Mouse (Mus musculus): ENCODE data around the gene Dcaf5. TPM values are rescaled to one million over a fixed set of nuclear protein-coding genes. Genes with fewer than 3 reads are reported as not detected.

The Dcaf5 gene
- polyA plus RNA-seq, 1 experiment from 2014 or later: 12.1 TPM

DNA sequence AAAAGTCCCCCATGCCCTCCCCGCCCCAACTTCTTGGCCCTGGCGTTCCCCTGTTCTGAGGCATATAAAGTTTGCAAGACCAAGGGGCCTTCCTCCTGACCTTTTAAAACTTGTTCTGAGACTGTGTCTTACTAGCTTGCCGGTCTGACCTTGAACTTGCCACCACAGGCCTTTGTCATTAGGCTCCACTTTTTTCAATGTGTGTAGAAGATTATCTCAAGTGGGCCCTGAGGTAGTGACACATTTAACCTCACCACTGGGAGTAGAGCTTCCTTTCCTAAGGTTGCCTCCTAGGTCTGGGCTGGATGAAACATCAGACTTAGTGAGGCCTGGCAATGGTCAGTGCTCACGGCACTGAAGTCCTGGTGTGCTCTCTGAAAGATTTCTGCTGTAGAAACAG lies 69.2 kb downstream of the Dcaf5 start:
- H3K36me3 ChIP-seq: peaks cover 45% of the 10 kb centered on the region
- H3K9me3 ChIP-seq: no peaks in the 10 kb centered on the region
- no peak for DNase-seq (ENCODE audit: low spot score)
- H3K4me3 ChIP-seq: no peak overlapping the region
- no peaks in the 10 kb centered on the region; the same call in 1 of the 2 replicates for H3K4me1 ChIP-seq (replicated peaks)
- H3K27me3 ChIP-seq (ENCODE audit: insufficient read depth, poor library complexity, severe bottlenecking): no peaks in the 10 kb centered on the region
- H3K27ac ChIP-seq: no peak overlapping the region
- WGBS: 88% methylated on average over 4 of the region's 4 CpGs

DNA sequence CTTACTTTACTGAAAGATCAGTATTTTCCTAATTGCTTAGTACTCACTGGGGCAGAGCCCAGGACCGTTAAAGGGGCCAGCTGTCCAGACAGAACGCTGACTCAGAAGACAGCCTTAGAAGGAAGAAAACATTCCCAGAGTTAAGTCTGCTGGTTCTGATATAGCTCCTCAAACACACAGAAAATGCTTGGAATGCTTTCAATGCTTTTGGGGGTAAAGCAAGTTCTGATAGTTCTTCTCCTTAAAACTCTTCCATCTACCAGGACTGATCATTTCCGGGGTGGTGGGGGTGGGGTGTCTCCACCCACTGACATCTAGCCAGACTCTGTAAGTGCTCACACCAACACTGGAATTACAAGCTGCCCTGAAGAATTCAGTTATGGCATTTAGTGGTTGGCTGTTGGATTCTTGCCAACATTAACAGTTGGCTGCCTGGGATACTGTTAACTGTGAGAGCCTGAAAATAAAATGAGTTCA lies 70.4 kb downstream of the Dcaf5 start:
- Histone ChIP-seq H3K36me3 (peaks cover 45% of the 10 kb centered on the region), H3K4me1 (replicated peaks) (no peaks in the 10 kb centered on the region; the same call in 1 of the 2 replicates), H3K27me3 (ENCODE audit: insufficient read depth, poor library complexity, severe bottlenecking) (no peaks in the 10 kb centered on the region), H3K9me3 (no peaks in the 10 kb centered on the region), H3K27ac (no peak overlapping the region), H3K4me3 (no peak overlapping the region)
- no peak for DNase-seq (ENCODE audit: low spot score)
- 70% methylated on average over 3 of the region's 3 CpGs for WGBS

DNA sequence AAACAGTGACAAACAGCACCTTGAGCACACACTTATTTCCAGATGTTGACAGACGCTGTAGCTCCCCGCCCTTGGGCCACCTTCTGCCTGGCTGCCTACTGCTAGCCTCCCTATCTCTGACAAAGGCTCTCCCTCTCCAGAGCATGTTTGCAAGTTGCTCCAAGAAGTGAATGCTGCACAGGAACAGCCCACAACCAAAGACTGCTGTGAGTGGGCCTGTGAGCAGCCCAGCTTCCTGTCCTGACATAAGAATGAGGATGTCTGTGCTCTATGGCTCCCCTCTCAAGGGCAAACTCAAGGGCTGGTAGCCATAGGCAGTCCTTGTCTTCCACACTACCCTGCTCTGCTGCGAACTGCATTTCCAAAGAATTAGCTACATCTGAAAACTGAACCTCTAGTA lies 71.1 kb downstream of the Dcaf5 start:
- WGBS: 88% methylated on average over 3 of the region's 3 CpGs

DNA sequence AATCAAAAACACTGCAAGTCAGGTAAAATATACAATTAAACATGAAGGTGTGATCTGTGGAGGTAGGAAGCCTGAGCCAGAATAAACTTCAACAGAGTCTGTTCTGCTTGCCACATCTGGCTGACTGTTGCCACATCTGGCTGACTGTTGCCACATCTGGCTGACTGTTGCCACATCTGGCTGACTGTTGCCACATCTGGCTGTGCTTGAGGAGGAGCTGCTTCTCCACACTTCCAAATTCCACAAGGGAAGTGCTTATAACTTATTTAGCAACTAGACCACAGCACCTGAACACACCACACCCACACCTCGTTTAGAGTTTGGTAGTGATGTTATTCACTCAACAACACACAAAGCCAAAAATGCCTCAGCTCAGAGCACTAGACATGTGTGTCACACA lies 74.7 kb downstream of the Dcaf5 start:
- no peaks in the 10 kb centered on the region for H3K27me3 ChIP-seq (ENCODE audit: insufficient read depth, poor library complexity, severe bottlenecking)
- no peak for DNase-seq (ENCODE audit: low spot score)
- WGBS: 69% methylated on average over 1 of the region's 1 CpGs
- H3K27ac ChIP-seq: no peak overlapping the region
- no peaks in the 10 kb centered on the region; the same call in 1 of the 2 replicates for H3K4me1 ChIP-seq (replicated peaks)
- peaks cover 32% of the 10 kb centered on the region for H3K36me3 ChIP-seq
- H3K9me3 ChIP-seq: no peaks in the 10 kb centered on the region
- no peak overlapping the region for H3K4me3 ChIP-seq

More for the DNA sequence above, 71.1 kb downstream of the Dcaf5 start:
- no peak for DNase-seq (ENCODE audit: low spot score)
- H3K27me3 ChIP-seq (ENCODE audit: insufficient read depth, poor library complexity, severe bottlenecking): no peaks in the 10 kb centered on the region
- H3K9me3 ChIP-seq: no peaks in the 10 kb centered on the region
- H3K4me1 ChIP-seq (replicated peaks): no peaks in the 10 kb centered on the region; the same call in 1 of the 2 replicates
- H3K27ac ChIP-seq: no peak overlapping the region
- H3K4me3 ChIP-seq: no peak overlapping the region
- peaks cover 41% of the 10 kb centered on the region for H3K36me3 ChIP-seq

DNA sequence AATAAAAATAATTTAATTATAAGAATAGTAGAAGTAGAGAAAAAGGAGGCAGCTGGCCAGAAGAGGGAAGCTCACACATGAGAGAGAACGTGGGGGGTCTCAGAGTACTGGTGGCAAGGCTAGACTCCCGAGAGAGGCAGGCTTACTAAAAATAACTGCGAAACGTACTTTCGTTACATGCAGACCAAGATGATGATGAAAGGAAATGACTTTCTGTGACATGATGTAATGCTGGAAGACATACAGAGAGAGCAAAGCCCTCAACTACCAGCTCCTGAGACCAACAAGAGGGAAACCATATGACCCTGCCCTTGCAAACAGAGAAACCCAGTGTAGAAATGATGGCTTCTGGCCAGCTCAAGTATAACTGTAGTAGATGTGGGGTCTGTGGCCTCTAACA lies 76.1 kb downstream of the Dcaf5 start:
- H3K4me1 ChIP-seq (replicated peaks): no peaks in the 10 kb centered on the region
- 85% methylated on average over 5 of the region's 5 CpGs for WGBS
- H3K36me3 ChIP-seq: peaks cover 40% of the 10 kb centered on the region

DNA sequence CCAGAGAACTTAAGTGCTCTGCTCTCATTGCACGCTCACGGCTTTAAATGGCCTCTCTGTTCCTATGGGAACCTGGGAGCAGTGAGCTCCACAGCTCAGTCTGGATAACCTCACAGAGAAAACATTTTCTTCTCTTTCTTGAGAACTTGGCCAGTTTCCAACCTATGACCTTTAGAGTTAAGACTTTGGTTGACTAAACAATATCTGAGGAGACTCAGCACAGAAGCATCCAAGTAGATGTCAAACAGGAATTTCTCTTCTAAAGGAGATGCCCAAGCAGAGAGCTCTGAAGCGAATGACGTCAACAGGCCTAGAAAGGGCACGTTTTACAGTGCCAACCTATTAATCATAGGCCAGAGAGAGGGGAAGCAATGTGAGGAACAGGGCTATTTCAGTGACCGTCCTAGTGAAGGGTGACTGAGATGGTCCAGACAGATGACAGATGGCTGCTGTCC lies 91.6 kb downstream of the Dcaf5 start:
- no peak for DNase-seq (ENCODE audit: low spot score)
- WGBS: 87% methylated on average over 6 of the region's 6 CpGs
- peaks cover 11% of the 10 kb centered on the region for H3K4me1 ChIP-seq (replicated peaks)
- peaks cover 54% of the 10 kb centered on the region for H3K36me3 ChIP-seq
- H3K4me3 ChIP-seq: no peak overlapping the region
- no peak overlapping the region for H3K27ac ChIP-seq
- no peaks in the 10 kb centered on the region for H3K27me3 ChIP-seq (ENCODE audit: insufficient read depth, poor library complexity, severe bottlenecking)
- H3K9me3 ChIP-seq: no peaks in the 10 kb centered on the region

More for the DNA sequence above, 76.1 kb downstream of the Dcaf5 start:
- H3K27ac ChIP-seq: no peak overlapping the region
- DNase-seq (ENCODE audit: low spot score): no peak
- H3K4me3 ChIP-seq: no peak overlapping the region
- no peaks in the 10 kb centered on the region for H3K9me3 ChIP-seq
- no peaks in the 10 kb centered on the region for H3K27me3 ChIP-seq (ENCODE audit: insufficient read depth, poor library complexity, severe bottlenecking)

DNA sequence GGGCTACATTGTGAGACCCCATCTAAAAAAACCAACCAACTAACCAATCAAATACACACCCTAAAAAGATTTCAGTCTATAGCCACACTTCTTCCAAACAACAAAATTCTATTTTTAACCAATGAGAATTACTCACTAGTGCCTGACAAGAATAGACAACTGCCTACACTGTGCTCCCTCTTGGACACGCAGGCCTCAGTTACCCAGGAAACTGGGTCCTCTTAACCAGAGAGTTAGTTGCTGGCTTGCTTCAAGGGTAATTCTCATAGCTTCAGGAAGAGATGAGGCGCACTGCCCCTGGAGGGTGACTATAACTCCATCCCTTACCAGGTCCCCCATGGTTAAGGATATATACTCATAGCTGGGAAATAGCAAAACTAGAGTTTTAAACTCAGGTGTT lies 95.5 kb downstream of the Dcaf5 start:
- Histone ChIP-seq H3K36me3 (peaks cover 72% of the 10 kb centered on the region), H3K27ac (no peak overlapping the region), H3K9me3 (no peaks in the 10 kb centered on the region), H3K4me3 (no peak overlapping the region), H3K4me1 (replicated peaks) (peaks cover 17% of the 10 kb centered on the region), H3K27me3 (ENCODE audit: insufficient read depth, poor library complexity, severe bottlenecking) (no peaks in the 10 kb centered on the region)
- 93% methylated on average over 2 of the region's 2 CpGs for WGBS
- no peak for DNase-seq (ENCODE audit: low spot score)

DNA sequence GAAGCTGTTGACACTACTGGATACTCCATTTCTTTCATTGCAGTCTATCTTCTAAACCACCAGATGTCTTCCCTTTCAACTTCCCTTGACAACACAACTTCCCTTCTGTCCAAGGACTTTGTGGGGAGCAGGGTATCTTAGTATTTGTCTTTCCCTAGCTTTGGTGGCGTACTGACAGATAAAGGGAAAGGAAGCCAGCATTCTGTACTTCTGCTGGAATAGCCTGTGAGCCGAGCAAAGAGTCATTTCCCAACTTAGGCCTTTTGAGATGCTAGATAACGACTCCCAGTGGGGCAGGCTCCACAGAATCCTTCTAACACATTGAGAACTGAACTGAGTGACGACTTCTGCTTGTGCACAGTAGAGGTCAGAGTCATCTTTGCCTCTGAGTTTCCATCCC lies 102.2 kb downstream of the Dcaf5 start:
- Histone ChIP-seq H3K27ac (no peak overlapping the region), H3K9me3 (no peaks in the 10 kb centered on the region), H3K4me3 (no peak overlapping the region), H3K36me3 (peaks cover 40% of the 10 kb centered on the region), H3K27me3 (ENCODE audit: insufficient read depth, poor library complexity, severe bottlenecking) (no peaks in the 10 kb centered on the region), H3K4me1 (replicated peaks) (peaks cover 33% of the 10 kb centered on the region)
- no peak for DNase-seq (ENCODE audit: low spot score)
- 79% methylated on average over 4 of the region's 4 CpGs for WGBS

DNA sequence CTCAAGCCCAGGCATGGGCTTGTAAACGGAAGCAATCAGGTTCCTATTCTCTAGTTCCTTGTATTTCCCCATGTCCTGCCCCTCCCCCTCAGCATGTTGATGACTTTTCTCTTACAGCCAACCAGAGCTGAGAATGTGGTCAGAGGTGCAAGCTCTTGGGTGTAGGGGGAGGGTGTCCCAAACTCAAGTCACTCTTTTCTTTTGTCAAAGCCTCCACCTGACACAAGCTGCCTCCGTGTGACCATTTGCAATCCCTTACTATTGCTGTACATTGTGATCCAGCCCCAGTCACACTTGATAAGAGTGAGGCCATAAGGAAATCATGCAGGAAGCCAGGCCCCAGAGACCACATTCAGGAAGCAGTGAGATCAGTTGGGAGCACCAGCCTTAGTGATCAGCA lies 104.8 kb downstream of the Dcaf5 start:
- WGBS: 24% methylated on average over 2 of the region's 2 CpGs
- peaks cover 32% of the 10 kb centered on the region for H3K4me1 ChIP-seq (replicated peaks)
- peak overlapping the region; percentile 56 for H3K27ac ChIP-seq
- DNase-seq (ENCODE audit: low spot score): no peak
- no peaks in the 10 kb centered on the region for H3K9me3 ChIP-seq
- peaks cover 15% of the 10 kb centered on the region for H3K36me3 ChIP-seq
- no peak overlapping the region for H3K4me3 ChIP-seq
- H3K27me3 ChIP-seq (ENCODE audit: insufficient read depth, poor library complexity, severe bottlenecking): no peaks in the 10 kb centered on the region

DNA sequence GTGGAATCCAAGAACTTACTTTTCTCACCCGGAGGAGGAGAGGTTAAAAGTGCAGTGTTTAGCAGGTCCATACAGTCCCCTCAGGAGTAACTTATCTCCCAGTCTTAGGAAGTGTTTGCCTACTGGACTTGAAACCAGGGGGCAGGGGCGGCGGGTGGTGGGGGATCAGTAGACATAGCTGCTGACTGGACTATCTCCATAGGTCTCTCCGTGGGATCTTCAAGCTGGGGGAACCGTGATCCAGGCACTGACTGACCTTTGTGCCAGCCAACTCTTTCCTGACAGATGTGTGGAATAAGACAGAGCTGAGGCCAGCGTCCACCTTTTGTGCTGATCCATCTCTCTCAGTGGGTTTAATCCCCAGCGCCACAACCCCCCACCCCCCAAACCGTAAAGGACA lies 105.6 kb downstream of the Dcaf5 start:
- Histone ChIP-seq H3K27me3 (ENCODE audit: insufficient read depth, poor library complexity, severe bottlenecking) (no peaks in the 10 kb centered on the region), H3K9me3 (no peaks in the 10 kb centered on the region), H3K4me1 (replicated peaks) (peaks cover 31% of the 10 kb centered on the region), H3K27ac (no peak overlapping the region), H3K36me3 (peaks cover 10% of the 10 kb centered on the region), H3K4me3 (no peak overlapping the region)
- no peak for DNase-seq (ENCODE audit: low spot score)
- WGBS: 89% methylated on average over 8 of the region's 8 CpGs

DNA sequence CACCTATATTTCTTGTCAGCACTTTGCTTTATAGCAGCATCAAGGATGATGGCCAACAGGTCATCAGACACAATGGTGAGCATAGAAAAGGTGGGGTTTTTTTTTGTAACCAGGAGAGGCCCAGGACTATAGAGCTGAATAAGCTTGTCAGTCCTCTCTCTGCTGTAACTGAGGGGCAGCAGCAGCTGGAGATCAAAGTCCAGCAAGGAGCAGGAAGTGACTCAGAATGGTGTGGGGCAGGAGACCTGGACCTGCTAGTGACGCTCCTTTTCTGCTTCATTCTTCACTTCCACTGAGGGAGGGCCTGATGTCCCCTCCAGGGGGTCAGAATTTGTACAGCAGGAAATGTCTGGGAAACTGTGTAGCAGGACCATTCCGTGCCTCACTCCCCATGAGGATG lies 106.8 kb downstream of the Dcaf5 start:
- H3K4me3 ChIP-seq: no peak overlapping the region
- peaks cover 43% of the 10 kb centered on the region for H3K4me1 ChIP-seq (replicated peaks)
- no peaks in the 10 kb centered on the region for H3K27me3 ChIP-seq (ENCODE audit: insufficient read depth, poor library complexity, severe bottlenecking)
- no peaks in the 10 kb centered on the region for H3K9me3 ChIP-seq
- no peaks in the 10 kb centered on the region for H3K36me3 ChIP-seq
- H3K27ac ChIP-seq: no peak overlapping the region
- no peak for DNase-seq (ENCODE audit: low spot score)
- 55% methylated on average over 2 of the region's 2 CpGs for WGBS

DNA sequence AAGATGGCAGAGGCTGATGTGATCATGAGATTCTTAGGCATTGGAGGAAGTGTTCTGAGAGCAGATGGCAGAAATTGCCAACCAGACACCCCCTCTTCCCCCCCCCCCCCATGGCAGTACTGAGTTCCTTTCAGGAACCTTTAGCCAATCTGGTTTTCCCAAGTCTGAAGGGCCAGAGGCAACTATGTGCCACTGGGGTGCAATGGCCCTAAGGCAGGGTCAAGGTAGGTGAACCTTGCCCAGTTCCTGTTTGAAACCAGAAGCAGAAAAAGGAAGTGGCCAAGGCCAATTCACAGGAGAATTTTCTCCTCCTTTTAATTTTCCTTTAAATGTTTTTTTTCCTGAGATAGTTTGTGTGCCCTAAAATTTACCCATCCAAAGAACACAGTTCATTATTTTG lies 110.4 kb downstream of the Dcaf5 start:
- peaks cover 39% of the 10 kb centered on the region for H3K4me1 ChIP-seq (replicated peaks)
- no peaks in the 10 kb centered on the region for H3K27me3 ChIP-seq (ENCODE audit: insufficient read depth, poor library complexity, severe bottlenecking)
- DNase-seq (ENCODE audit: low spot score): no peak
- no peak overlapping the region for H3K27ac ChIP-seq
- H3K4me3 ChIP-seq: no peak overlapping the region
- H3K9me3 ChIP-seq: no peaks in the 10 kb centered on the region
- no peaks in the 10 kb centered on the region for H3K36me3 ChIP-seq

DNA sequence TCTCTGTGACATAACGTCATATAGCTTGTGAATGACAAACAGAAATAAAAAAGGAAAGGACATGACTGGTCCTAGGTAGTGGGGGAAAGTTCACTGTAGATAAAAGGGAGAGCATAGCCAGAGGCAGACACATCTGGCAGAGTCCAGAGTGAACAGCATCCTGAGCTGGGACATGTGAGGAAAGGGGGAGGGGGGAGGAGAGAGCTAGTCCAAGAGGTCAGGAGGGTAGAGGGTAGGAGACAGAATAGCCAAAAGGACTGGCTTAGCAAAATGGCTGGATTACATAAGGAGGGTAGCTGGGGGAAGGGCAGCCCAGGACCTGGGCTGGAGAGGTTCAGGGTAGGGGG lies 111.6 kb downstream of the Dcaf5 start:
- DNase-seq (ENCODE audit: low spot score): no peak
- no peaks in the 10 kb centered on the region for H3K9me3 ChIP-seq
- peaks cover 29% of the 10 kb centered on the region for H3K4me1 ChIP-seq (replicated peaks)
- H3K27me3 ChIP-seq (ENCODE audit: insufficient read depth, poor library complexity, severe bottlenecking): no peaks in the 10 kb centered on the region
- no peaks in the 10 kb centered on the region for H3K36me3 ChIP-seq
- 0 out of 2 replicates have a peak overlapping the region, but pooled peaks have one; percentile 25 for H3K27ac ChIP-seq
- whole genome bisulfite sequencing: 63% methylated on average over 1 of the region's 1 CpGs
- no peak overlapping the region for H3K4me3 ChIP-seq
